Mouse (Mus musculus) forebrain, postnatal 0 days (tissue): Measurements from ENCODE around the gene Magi2. TPM values are rescaled to one million over a fixed set of nuclear protein-coding genes. Genes with fewer than 3 reads are reported as not detected.

Experiments
- ATAC-seq: fragments of 200-750 bp; cut with Nextera tagmentation; 2 replicates; pipeline ENCODE4 v1.8.0; 2017; ENCODE audit warnings: mild to moderate bottlenecking, moderate library complexity
- DNase-seq: peaks from one replicate; pipeline ENCODE4 v3.0.0-alpha.2; 2015
- H3K27ac ChIP-seq: fragments of 300-500 bp; sonication (generic); 2 replicates; pipeline ENCODE4 v1.5.1; 2014; ENCODE audit warnings: low read depth, mild to moderate bottlenecking, antibody characterized with exemption, low read length, moderate library complexity, mixed read lengths
- H3K27me3 ChIP-seq: fragments of 300-500 bp; sonication (generic); 2 replicates; pipeline ENCODE4 v1.6.1; 2014; ENCODE audit warnings: mild to moderate bottlenecking, low read length, mixed read lengths; ENCODE audit not compliant: insufficient read depth
- H3K36me3 ChIP-seq: fragments of 300-500 bp; sonication (generic); 2 replicates; pipeline ENCODE4 v1.6.1; 2014; ENCODE audit warnings: mild to moderate bottlenecking, moderate library complexity; ENCODE audit not compliant: insufficient read depth
- H3K4me1 ChIP-seq: fragments of 300-500 bp; sonication (generic); 2 replicates; pipeline ENCODE4 v1.6.1; 2014; ENCODE audit warnings: antibody characterized with exemption; ENCODE audit not compliant: insufficient read depth
- H3K4me2 ChIP-seq: fragments of 300-500 bp; sonication (generic); 2 replicates; pipeline ENCODE4 v1.6.1; 2014; ENCODE audit warnings: low read depth, mild to moderate bottlenecking, moderate library complexity
- H3K4me3 ChIP-seq: fragments of 300-500 bp; sonication (generic); 2 replicates; pipeline ENCODE4 v1.5.1; 2014; ENCODE audit warnings: low read depth, low read length, mixed read lengths
- H3K9ac ChIP-seq: fragments of 300-500 bp; sonication (generic); 2 replicates; pipeline ENCODE4 v1.6.1; 2014; ENCODE audit warnings: mild to moderate bottlenecking
- H3K9me3 ChIP-seq: fragments of 300-500 bp; sonication (generic); 2 replicates; pipeline ENCODE4 v1.6.1; 2016; ENCODE audit warnings: low read length
- CTCF ChIP-seq: sonication (generic); IDR thresholded peaks from 2 replicates; pipeline ENCODE4 v1.5.1; 2016; ENCODE audit warnings: antibody characterized with exemption, control low read depth, low read depth
- WGBS: fragments of 180-500 bp; shearing (Covaris S2); extraction: QIAGEN DNeasy Blood & Tissue Kit; methylation state at CpG from one replicate; pipeline ENCODE4 v1.1.7; 2014; 5-methylcytosine and 5-hydroxymethylcytosine counted together
- polyA plus RNA-seq: library from polyadenylated mRNA; unstranded; fragments of >200 nt; fragmentation: Nextera tagmentation; extraction: Ambion mirVana; gene quantifications from 2 replicates; pipeline ENCODE4 v1.2.1, GENCODE M21; 2015
- total RNA-seq: library from RNA; depleted of rRNA; stranded (reverse); fragments of >200 nt; gene quantifications from 2 replicates; pipeline ENCODE4 v1.2.3, GENCODE M21; 2014

Magi2 gene
- total and polyA plus RNA-seq, 2 experiments from 2014 or later: 17.0 to 62.6 TPM

- Histone ChIP-seq H3K27ac (no peak overlapping the region), H3K4me3 (no peak overlapping the region), H3K36me3 (no peaks in the 10 kb centered on the region), H3K27me3 (no peaks in the 10 kb centered on the region), H3K4me2 (no peak overlapping the region), H3K9me3 (no peaks in the 10 kb centered on the region), H3K9ac (no peak overlapping the region), H3K4me1 (no peaks in the 10 kb centered on the region)
- WGBS: 87% methylated on average over 4 of the region's 4 CpGs
- no peak for TF ChIP-seq CTCF
- DNase-seq (no peak), ATAC-seq (no peak)
Measured at GRCm38 (mm10) chr5:20062011-20062410, 835.2 kb downstream of the Magi2 start.

GRCm38 (mm10) chr5:20065081-20065480 is 838.2 kb downstream of the Magi2 start:
- DNase-seq: no peak
- Histone ChIP-seq H3K9me3 (no peaks in the 10 kb centered on the region), H3K27me3 (no peaks in the 10 kb centered on the region), H3K4me2 (no peak overlapping the region), H3K36me3 (no peaks in the 10 kb centered on the region), H3K4me3 (no peak overlapping the region), H3K9ac (no peak overlapping the region), H3K27ac (no peak overlapping the region), H3K4me1 (no peaks in the 10 kb centered on the region)
- ATAC-seq: no peak
- TF ChIP-seq CTCF: no peak
- WGBS: 46% methylated on average over 1 of the region's 1 CpGs

GRCm38 (mm10) chr5:20068496-20068895 is 841.7 kb downstream of the Magi2 start:
- H3K9ac ChIP-seq: no peak overlapping the region
- H3K4me1 ChIP-seq: no peaks in the 10 kb centered on the region
- H3K27me3 ChIP-seq: no peaks in the 10 kb centered on the region
- H3K4me2 ChIP-seq: no peak overlapping the region
- H3K9me3 ChIP-seq: no peaks in the 10 kb centered on the region
- 21% methylated on average over 1 of the region's 1 CpGs for WGBS
- DNase-seq: no peak
- no peak for TF ChIP-seq CTCF
- no peak overlapping the region for H3K27ac ChIP-seq
- no peaks in the 10 kb centered on the region for H3K36me3 ChIP-seq
- H3K4me3 ChIP-seq: no peak overlapping the region
- no peak for ATAC-seq

- H3K27me3 ChIP-seq: no peaks in the 10 kb centered on the region
- no peak for TF ChIP-seq CTCF
- no peak overlapping the region for H3K27ac ChIP-seq
- no peak overlapping the region for H3K4me3 ChIP-seq
- 16% methylated on average over 3 of the region's 3 CpGs for WGBS
- H3K9ac ChIP-seq: no peak overlapping the region
- DNase-seq (no peak), ATAC-seq (no peak)
- H3K36me3 ChIP-seq: no peaks in the 10 kb centered on the region
- no peaks in the 10 kb centered on the region for H3K9me3 ChIP-seq
- H3K4me1 ChIP-seq: no peaks in the 10 kb centered on the region
- H3K4me2 ChIP-seq: no peak overlapping the region
Measured at GRCm38 (mm10) chr5:20068921-20069486, 842.2 kb downstream of the Magi2 start.

- no peak for ATAC-seq
- WGBS: 78% methylated on average over 5 of the region's 5 CpGs
Measured at GRCm38 (mm10) chr5:20074101-20074500, 847.3 kb downstream of the Magi2 start.

GRCm38 (mm10) chr5:20074867-20075266 is 848.0 kb downstream of the Magi2 start:
- no peak for ATAC-seq
- Histone ChIP-seq H3K9ac (no peak overlapping the region), H3K9me3 (no peaks in the 10 kb centered on the region), H3K4me3 (no peak overlapping the region), H3K4me1 (no peaks in the 10 kb centered on the region), H3K27ac (no peak overlapping the region), H3K27me3 (no peaks in the 10 kb centered on the region), H3K4me2 (no peak overlapping the region), H3K36me3 (no peaks in the 10 kb centered on the region)
- 93% methylated on average over 4 of the region's 4 CpGs for WGBS
- DNase-seq: no peak
- TF ChIP-seq CTCF: no peak

More at GRCm38 (mm10) chr5:20074101-20074500, 847.3 kb downstream of the Magi2 start:
- H3K9me3 ChIP-seq: no peaks in the 10 kb centered on the region
- H3K4me3 ChIP-seq: no peak overlapping the region
- TF ChIP-seq CTCF: no peak
- no peak for DNase-seq
- H3K9ac ChIP-seq: no peak overlapping the region
- H3K4me1 ChIP-seq: no peaks in the 10 kb centered on the region
- H3K27ac ChIP-seq: no peak overlapping the region
- no peaks in the 10 kb centered on the region for H3K36me3 ChIP-seq
- no peak overlapping the region for H3K4me2 ChIP-seq
- no peaks in the 10 kb centered on the region for H3K27me3 ChIP-seq

GRCm38 (mm10) chr5:20078931-20079330 is 852.1 kb downstream of the Magi2 start:
- ATAC-seq (no peak), DNase-seq (no peak)
- H3K4me3 ChIP-seq: no peak overlapping the region

More at GRCm38 (mm10) chr5:20078931-20079330, 852.1 kb downstream of the Magi2 start:
- 72% methylated on average over 7 of the region's 7 CpGs for WGBS
- Histone ChIP-seq H3K9ac (no peak overlapping the region), H3K27ac (no peak overlapping the region), H3K27me3 (no peaks in the 10 kb centered on the region), H3K4me2 (no peak overlapping the region), H3K36me3 (no peaks in the 10 kb centered on the region), H3K9me3 (no peaks in the 10 kb centered on the region), H3K4me1 (no peaks in the 10 kb centered on the region)
- TF ChIP-seq CTCF: no peak
